Mouse (Mus musculus) limb, embryonic 14.5 days (tissue): ENCODE results near the gene Ctcfl. TPM values are rescaled to one million over a fixed set of nuclear protein-coding genes. Genes with fewer than 3 reads are reported as not detected.

Source experiments
- ATAC-seq: fragments of 200-750 bp; cut with Nextera tagmentation; 2 replicates; pipeline ENCODE4 v1.8.0; 2017; ENCODE audit warnings: low read depth, moderate number of reproducible peaks, moderate TSS enrichment; ENCODE audit not compliant: low FRiP score
- DNase-seq: peaks from one replicate; pipeline ENCODE4 v3.0.0-alpha.2; 2015; ENCODE audit warnings: low spot score
- H3K27ac ChIP-seq: fragments of 300-500 bp; sonication (generic); replicated peaks from 2 replicates; pipeline ENCODE4 v1.5.1; 2014; ENCODE audit warnings: low read depth, mild to moderate bottlenecking, low read length, moderate library complexity, mixed read lengths
- H3K27me3 ChIP-seq: fragments of 300-500 bp; sonication (generic); 2 replicates; pipeline ENCODE4 v1.6.1; 2014; ENCODE audit warnings: low read length, mixed read lengths; ENCODE audit not compliant: control insufficient read depth, insufficient read depth
- H3K36me3 ChIP-seq: fragments of 300-500 bp; sonication (generic); 2 replicates; pipeline ENCODE4 v1.6.1; 2014; ENCODE audit warnings: mild to moderate bottlenecking, low read length, moderate library complexity, mixed read lengths; ENCODE audit not compliant: control insufficient read depth, insufficient read depth
- H3K4me1 ChIP-seq: fragments of 300-500 bp; sonication (generic); 2 replicates; pipeline ENCODE4 v1.6.1; 2014; ENCODE audit warnings: antibody characterized with exemption, low read length, mixed read lengths; ENCODE audit not compliant: control insufficient read depth, insufficient read depth
- H3K4me2 ChIP-seq: fragments of 300-500 bp; sonication (generic); replicated peaks from 2 replicates; pipeline ENCODE4 v1.6.1; 2014; ENCODE audit warnings: low read depth, mild to moderate bottlenecking, low read length, moderate library complexity; ENCODE audit not compliant: severe bottlenecking
- H3K4me3 ChIP-seq: fragments of 300-500 bp; sonication (generic); replicated peaks from 2 replicates; pipeline ENCODE4 v1.5.1; 2014; ENCODE audit warnings: low read length
- H3K9ac ChIP-seq: fragments of 300-500 bp; sonication (generic); 2 replicates; pipeline ENCODE4 v1.6.1; 2014; ENCODE audit warnings: mild to moderate bottlenecking, low read depth, low read length, moderate library complexity; ENCODE audit not compliant: severe bottlenecking
- H3K9me3 ChIP-seq: fragments of 300-500 bp; sonication (generic); 2 replicates; pipeline ENCODE4 v1.6.1; 2016; ENCODE audit warnings: low read length; ENCODE audit not compliant: control insufficient read depth
- POLR2A ChIP-seq: fragments of 200-500 bp; IDR thresholded peaks from 2 replicates; pipeline ENCODE4 v1.8.0; 2012; ENCODE audit warnings: inconsistent platforms, mild to moderate bottlenecking, moderate library complexity, borderline replicate concordance; ENCODE audit not compliant: insufficient read depth, insufficient read length; ENCODE audit errors: extremely low read depth
- WGBS: fragments of 180-500 bp; shearing (Covaris S2); extraction: QIAGEN DNeasy Blood & Tissue Kit; methylation state at CpG from one replicate; pipeline ENCODE4 v1.1.7; 2014; 5-methylcytosine and 5-hydroxymethylcytosine counted together
- polyA plus RNA-seq, 2 experiments: library from polyadenylated mRNA; depleted of rRNA in 1 of 2; stranded (reverse) in 1 of 2; unstranded in 1 of 2; fragments of >200 nt; fragmentation: Nextera tagmentation in 1 of 2; extraction: Ambion mirVana in 1 of 2; gene quantifications; 2 replicates each; pipeline versions ENCODE4 v1.2.1 to v1.2.3; 2012 to 2014

Gene Ctcfl
- polyA plus RNA-seq, 2 experiments: not detected

DNA sequence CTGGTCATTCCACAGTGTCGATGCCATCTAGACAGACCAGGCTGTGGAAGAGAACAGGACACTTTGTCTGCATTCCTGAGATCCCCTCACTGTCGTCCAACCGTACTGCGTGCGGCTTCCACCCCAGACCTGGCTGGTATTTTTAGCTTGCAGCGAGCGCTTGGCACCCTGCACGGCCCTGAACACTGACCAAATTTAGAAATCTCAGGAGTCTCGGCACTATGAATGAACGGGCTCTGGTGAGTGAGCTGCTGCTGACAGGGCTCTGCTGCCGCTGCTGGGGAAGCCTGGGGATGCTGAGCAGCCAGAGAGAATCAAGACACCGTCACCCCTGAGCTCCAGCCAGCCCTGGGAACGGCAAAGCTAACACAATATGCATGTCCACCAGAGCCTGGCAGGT, 31.9 kb downstream of the Ctcfl start:
- H3K9ac ChIP-seq: no peak overlapping the region
- no peak for ATAC-seq
- TF ChIP-seq POLR2A: no peak

DNA sequence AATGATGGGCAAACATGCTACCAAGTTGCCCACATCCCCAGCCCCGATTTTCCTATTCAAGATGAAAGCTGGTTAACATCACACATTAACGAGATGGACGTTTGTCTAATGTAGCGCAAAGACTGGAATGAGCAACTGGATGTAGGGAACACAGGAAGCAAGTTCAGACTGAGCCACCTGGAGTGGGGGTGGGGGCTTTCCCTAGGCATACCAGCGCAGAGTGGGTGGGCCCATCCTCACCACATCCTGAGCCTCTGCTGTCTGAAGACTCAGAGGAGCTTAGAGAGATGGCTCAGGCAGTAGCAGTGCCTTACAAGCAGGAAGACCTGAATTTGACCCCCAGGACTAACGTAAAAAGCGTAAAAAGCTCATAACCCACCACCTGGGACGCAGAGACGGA, 33.6 kb downstream of the Ctcfl start:
- ATAC-seq (no peak), DNase-seq (no peak)
- Histone ChIP-seq H3K27ac (no peak overlapping the region), H3K36me3 (no peaks in the 10 kb centered on the region), H3K4me3 (no peak overlapping the region), H3K4me1 (peaks cover under 1% of the 10 kb centered on the region; the same call in 1 of the 2 replicates), H3K9me3 (no peaks in the 10 kb centered on the region), H3K9ac (no peak overlapping the region), H3K27me3 (no peaks in the 10 kb centered on the region), H3K4me2 (no peak overlapping the region)
- no peak for TF ChIP-seq POLR2A
- 53% methylated on average over 9 of the region's 9 CpGs for WGBS

More for the DNA sequence above, 31.9 kb downstream of the Ctcfl start:
- Histone ChIP-seq H3K27ac (no peak overlapping the region), H3K36me3 (no peaks in the 10 kb centered on the region), H3K27me3 (no peaks in the 10 kb centered on the region), H3K4me1 (no peaks in the 10 kb centered on the region), H3K4me3 (no peak overlapping the region), H3K4me2 (no peak overlapping the region), H3K9me3 (no peaks in the 10 kb centered on the region)
- no peak for DNase-seq
- WGBS: 64% methylated on average over 13 of the region's 13 CpGs

DNA sequence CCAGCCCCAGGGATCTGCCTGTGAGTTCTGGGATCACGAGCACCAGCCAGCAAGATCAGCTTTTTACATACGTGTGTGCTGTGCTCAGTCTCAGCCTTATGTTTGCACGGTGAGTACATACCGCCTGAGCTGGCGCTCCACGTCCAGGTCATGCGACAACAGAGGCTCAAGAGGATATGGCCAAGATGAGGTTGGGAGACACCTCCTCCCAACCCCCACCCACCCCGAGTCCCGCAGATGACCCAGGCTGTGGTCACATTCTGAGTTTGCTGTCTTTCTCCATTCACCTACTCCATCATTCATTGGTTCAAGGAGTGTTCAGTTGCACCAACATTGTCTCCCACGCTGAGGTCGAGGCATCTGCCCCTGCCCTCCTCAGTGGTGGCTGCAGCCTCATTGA, 34.5 kb downstream of the Ctcfl start:
- TF ChIP-seq POLR2A: no peak
- Histone ChIP-seq H3K36me3 (no peaks in the 10 kb centered on the region), H3K27me3 (no peaks in the 10 kb centered on the region), H3K9me3 (no peaks in the 10 kb centered on the region), H3K4me1 (peaks cover 5% of the 10 kb centered on the region; the same call in 1 of the 2 replicates), H3K4me3 (no peak overlapping the region), H3K4me2 (no peak overlapping the region), H3K27ac (no peak overlapping the region), H3K9ac (no peak overlapping the region)
- DNase-seq (no peak), ATAC-seq (no peak)
- WGBS: 97% methylated on average over 11 of the region's 11 CpGs

DNA sequence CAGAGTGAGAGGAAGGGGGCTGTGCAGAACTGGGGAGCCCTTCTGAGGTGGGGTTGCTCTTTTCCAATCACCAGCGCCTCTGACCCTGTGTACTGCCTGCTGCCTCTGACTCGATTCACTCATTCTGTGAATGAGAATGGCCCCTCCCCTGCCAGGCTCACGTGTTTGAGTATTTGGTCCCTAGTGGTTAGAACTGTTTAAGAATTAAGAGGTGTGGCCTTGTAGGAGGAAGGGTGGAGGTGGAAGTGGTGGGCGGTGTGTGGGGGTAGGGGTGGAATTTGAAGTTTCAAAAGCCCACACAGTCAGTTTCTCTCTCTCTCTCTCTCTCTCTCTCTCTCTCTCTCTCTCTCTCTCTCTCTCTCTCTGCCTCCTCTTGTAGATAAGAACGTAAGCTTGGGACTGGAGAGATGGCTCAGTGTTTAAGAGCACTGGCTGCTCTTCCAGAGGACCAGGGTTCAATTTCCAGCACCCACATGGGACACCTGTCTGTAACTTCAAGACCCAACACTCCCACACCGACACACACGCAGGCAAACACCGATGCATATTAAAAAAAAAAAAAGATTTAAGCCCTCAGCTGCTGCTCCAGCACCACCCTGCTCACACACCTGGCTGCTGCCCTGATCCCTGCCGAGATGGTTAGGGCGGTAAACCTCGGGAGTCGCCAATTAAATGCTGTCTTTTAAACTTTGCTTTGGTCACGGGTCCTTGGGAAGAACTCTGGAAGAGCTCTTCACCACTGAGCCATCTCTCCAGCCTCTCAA, 35.4 kb downstream of the Ctcfl start:
- no peak for ATAC-seq
- peak; percentile 45 for DNase-seq
- H3K4me2 ChIP-seq: no peak overlapping the region; the same call in 1 of the 2 replicates
- H3K36me3 ChIP-seq: no peaks in the 10 kb centered on the region
- TF ChIP-seq POLR2A: no peak
- H3K4me1 ChIP-seq: peaks cover 5% of the 10 kb centered on the region; the same call in 1 of the 2 replicates
- no peak overlapping the region for H3K4me3 ChIP-seq
- no peak overlapping the region for H3K9ac ChIP-seq
- 10% methylated on average over 13 of the region's 13 CpGs for WGBS
- H3K27me3 ChIP-seq: no peaks in the 10 kb centered on the region
- no peak overlapping the region for H3K27ac ChIP-seq
- H3K9me3 ChIP-seq: no peaks in the 10 kb centered on the region

DNA sequence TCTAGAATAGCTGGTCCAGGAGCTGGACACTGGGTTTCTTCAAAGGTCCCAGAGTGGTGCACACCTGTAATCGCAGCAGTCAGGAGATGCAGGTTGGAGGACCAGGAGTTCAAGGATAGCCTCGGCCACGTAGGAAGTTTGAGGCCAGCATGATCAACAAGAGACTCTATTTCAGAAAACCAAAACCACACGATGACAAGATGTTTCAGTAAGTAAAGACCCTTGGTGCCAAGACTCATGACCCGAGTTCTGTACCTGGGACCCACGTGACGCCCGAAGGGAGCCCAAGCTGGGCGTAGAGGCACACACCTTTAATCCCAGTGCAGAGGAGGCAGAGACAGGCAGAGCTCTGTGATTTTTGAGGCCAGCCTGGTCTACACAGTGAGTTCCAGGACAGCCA, 36.2 kb downstream of the Ctcfl start:
- Histone ChIP-seq H3K4me1 (peaks cover 5% of the 10 kb centered on the region; the same call in 1 of the 2 replicates), H3K27ac (no peak overlapping the region), H3K4me2 (no peak overlapping the region), H3K9ac (no peak overlapping the region), H3K36me3 (no peaks in the 10 kb centered on the region), H3K27me3 (no peaks in the 10 kb centered on the region), H3K9me3 (no peaks in the 10 kb centered on the region), H3K4me3 (no peak overlapping the region)
- no peak for TF ChIP-seq POLR2A
- no peak for ATAC-seq
- 80% methylated on average over 9 of the region's 9 CpGs for WGBS
- no peak for DNase-seq

DNA sequence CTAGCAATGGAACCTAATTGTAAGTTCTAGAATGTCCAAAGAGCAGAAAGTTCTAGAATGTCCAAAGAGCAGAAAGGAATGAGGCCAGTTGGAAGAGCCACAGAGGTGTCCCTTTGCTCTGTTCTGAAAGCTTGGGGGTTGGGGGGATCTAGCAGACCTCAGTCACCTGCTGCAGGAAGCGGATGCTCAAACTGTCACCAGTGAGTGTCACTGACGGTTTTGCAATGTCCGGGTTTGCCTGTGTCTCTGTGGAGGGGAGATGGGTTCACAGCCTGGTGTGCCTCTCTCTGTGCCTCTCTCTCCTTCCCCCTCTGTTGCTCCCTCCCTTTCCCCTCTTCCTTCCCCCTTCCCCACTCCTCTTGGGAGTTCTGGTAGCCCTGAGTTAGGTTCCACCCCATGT, 36.6 kb downstream of the Ctcfl start:
- Histone ChIP-seq H3K4me2 (no peak overlapping the region), H3K9ac (no peak overlapping the region), H3K27me3 (no peaks in the 10 kb centered on the region), H3K4me3 (no peak overlapping the region), H3K4me1 (peaks cover 5% of the 10 kb centered on the region; the same call in 1 of the 2 replicates), H3K27ac (no peak overlapping the region), H3K36me3 (no peaks in the 10 kb centered on the region), H3K9me3 (no peaks in the 10 kb centered on the region)
- no peak for DNase-seq
- ATAC-seq: no peak
- WGBS: 80% methylated on average over 3 of the region's 3 CpGs
- TF ChIP-seq POLR2A: no peak
